In genomic region chr15:60692149-60692548, GRCm38 (mm10) we compare ENCODE assay signal across 18 mouse cellular contexts.
A peak's percentile ranks its signal among the peaks of the same experiment; 100 is the strongest.
DNase-seq lines count a peak whose midpoint lies in the region; ATAC-seq and TF ChIP-seq lines count a peak whose summit lies in the region.
"Had no signal": no experiment of that assay in that cellular context is flagged by ENCODE, and none has a peak within 500 bp of the region (broad histone marks: within the 10 kb centered on the region; RNA-seq: fewer than 3 reads in every experiment).

No protein-coding gene starts in this region.

- H3K36me3 ChIP-seq in kidney, adult 2 months (ENCODE audit: control insufficient read depth, insufficient read depth, low read length), result no peaks in the 10 kb centered on the region
- H3K36me3 ChIP-seq in forebrain, embryonic 15.5 days, result no peaks in the 10 kb centered on the region
- H3K36me3 ChIP-seq: embryonic facial prominence, embryonic 15.5 days; G1E; limb, embryonic 13.5 days; lung, embryonic 15.5 days; stomach, embryonic 15.5 days had no signal

- H3K4me2 ChIP-seq in forebrain, embryonic 15.5 days (replicated peaks), result no peak overlapping the region
- H3K4me2 ChIP-seq: embryonic facial prominence, embryonic 15.5 days; limb, embryonic 13.5 days; lung, embryonic 15.5 days; stomach, embryonic 15.5 days had no signal

- no peak for TF ChIP-seq POLR2A in kidney, adult 2 months (IDR thresholded peaks at IDR 0.05; ENCODE audit: low read depth, low read length)
- TF ChIP-seq POLR2A in lung, adult 2 months (IDR thresholded peaks at IDR 0.05; ENCODE audit: borderline replicate concordance, extremely low read depth, low read depth, low read length), result no peak
- no peak for TF ChIP-seq POLR2A in cerebellum, adult 2 months (IDR thresholded peaks at IDR 0.05; ENCODE audit: borderline replicate concordance, insufficient read depth, low read length)

- DNase-seq in kidney, adult 2 months, result peak; percentile 12
- no peak for DNase-seq in kidney, adult 11 months
- peak; percentile 9 for DNase-seq in lung, postnatal 10 days
- DNase-seq in lung, adult 2 months, result no peak
- DNase-seq in embryo, embryonic 10.5 days (ENCODE audit: low spot score), result peak; percentile 47
- no peak for DNase-seq in MN1 (ENCODE audit: low spot score)
- no peak for DNase-seq in cerebellum, adult 2 months
- DNase-seq: cerebellum, adult 9-10 months; heart, postnatal 4 days; thymus, postnatal 36 days had no signal

- H3K27ac ChIP-seq in kidney, adult 2 months (ENCODE audit: insufficient read depth, low read depth, low read length), result no peak overlapping the region
- no peak overlapping the region for H3K27ac ChIP-seq in forebrain, embryonic 15.5 days (replicated peaks)
- no peak overlapping the region for H3K27ac ChIP-seq in cerebellum, adult 2 months (ENCODE audit: insufficient read depth, low read length)
- H3K27ac ChIP-seq: embryonic facial prominence, embryonic 15.5 days; limb, embryonic 13.5 days; lung, embryonic 15.5 days; stomach, embryonic 15.5 days had no signal

- no peak overlapping the region for H3K4me3 ChIP-seq in kidney, adult 2 months (ENCODE audit: insufficient read depth, low read depth, low read length)
- H3K4me3 ChIP-seq in lung, adult 2 months (replicated peaks; ENCODE audit: extremely low read depth, low read depth, low read length), result no peak overlapping the region
- H3K4me3 ChIP-seq in forebrain, embryonic 15.5 days, result no peak overlapping the region
- no peak overlapping the region for H3K4me3 ChIP-seq in cerebellum, adult 2 months (replicated peaks; ENCODE audit: insufficient read depth, low read depth, low read length)
- H3K4me3 ChIP-seq: embryonic facial prominence, embryonic 15.5 days; limb, embryonic 13.5 days; lung, embryonic 15.5 days; stomach, embryonic 15.5 days had no signal

- H3K27me3 ChIP-seq in kidney, adult 2 months (replicated peaks; ENCODE audit: control insufficient read depth, insufficient read depth, low read length), result no peaks in the 10 kb centered on the region
- no peaks in the 10 kb centered on the region for H3K27me3 ChIP-seq in forebrain, embryonic 15.5 days
- no peaks in the 10 kb centered on the region for H3K27me3 ChIP-seq in cerebellum, adult 2 months (ENCODE audit: control insufficient read depth, insufficient read depth, low read length)
- H3K27me3 ChIP-seq: embryonic facial prominence, embryonic 15.5 days; limb, embryonic 13.5 days; lung, embryonic 15.5 days; stomach, embryonic 15.5 days had no signal

- no peak overlapping the region for H3K9ac ChIP-seq in forebrain, embryonic 15.5 days (replicated peaks)
- H3K9ac ChIP-seq: embryonic facial prominence, embryonic 15.5 days; limb, embryonic 13.5 days; lung, embryonic 15.5 days; stomach, embryonic 15.5 days had no signal

- no peaks in the 10 kb centered on the region for H3K4me1 ChIP-seq in kidney, adult 2 months (ENCODE audit: control insufficient read depth, insufficient read depth, low read length)
- no peaks in the 10 kb centered on the region for H3K4me1 ChIP-seq in lung, adult 2 months (ENCODE audit: control insufficient read depth, insufficient read depth, low read length)
- H3K4me1 ChIP-seq in forebrain, embryonic 15.5 days, result no peaks in the 10 kb centered on the region
- no peaks in the 10 kb centered on the region for H3K4me1 ChIP-seq in cerebellum, adult 2 months (ENCODE audit: control insufficient read depth, insufficient read depth, low read length)
- H3K4me1 ChIP-seq: embryonic facial prominence, embryonic 15.5 days; limb, embryonic 13.5 days; stomach, embryonic 15.5 days had no signal

- H3K9me3 ChIP-seq in forebrain, embryonic 15.5 days, result no peaks in the 10 kb centered on the region
- H3K9me3 ChIP-seq: embryonic facial prominence, embryonic 15.5 days; G1E; limb, embryonic 13.5 days; lung, embryonic 15.5 days; stomach, embryonic 15.5 days had no signal

- WGBS in kidney, adult 2 months, result 41% methylated on average over 3 of the region's 3 CpGs
- WGBS in lung, adult 2 months, result 57% methylated on average over 3 of the region's 3 CpGs
- WGBS in forebrain, embryonic 15.5 days, result 3% methylated on average over 3 of the region's 3 CpGs
- WGBS in cerebellum, adult 2 months, result 53% methylated on average over 3 of the region's 3 CpGs

- TF ChIP-seq CTCF in kidney, adult 2 months (conservative IDR thresholded peaks at IDR 0.05; ENCODE audit: insufficient read depth, insufficient read length, low read depth, low read length), result no peak
- no peak for TF ChIP-seq CTCF in lung, adult 2 months (IDR thresholded peaks at IDR 0.05; ENCODE audit: insufficient read depth, low read length)
- TF ChIP-seq CTCF in cerebellum, adult 2 months (IDR thresholded peaks at IDR 0.05; ENCODE audit: borderline replicate concordance, insufficient read depth, low read depth, low read length), result no peak

- 0 out of 2 replicates have a peak, but pooled peaks have one; percentile 51 for ATAC-seq in forebrain, embryonic 15.5 days (replicated peaks)
- ATAC-seq: activated CD4-positive, CD25-positive, alpha-beta regulatory T cell, adult 4 months; intestine, embryonic 16.5 days had no signal

Comparison
In these comparisons a context has a peak if more than half of its experiments do, and no peak if none do; other contexts are left out.
1. DNase-seq: peak in kidney, adult 2 months (single experiment), lung, postnatal 10 days (single experiment) and embryo, embryonic 10.5 days (single experiment); none in kidney, adult 11 months (single experiment), lung, adult 2 months (single experiment), MN1 (single experiment) and cerebellum, adult 2 months (0 of 2).